In genomic region chr14:89556245-89556644, GRCm38 (mm10) we compare ENCODE assay signal across 18 mouse cellular contexts.
"Had no signal": no experiment of that assay in that cellular context is flagged by ENCODE, and none has a peak within 500 bp of the region (broad histone marks: within the 10 kb centered on the region; RNA-seq: fewer than 3 reads in every experiment).

No protein-coding gene starts in this region.

- H3K9me3 ChIP-seq: midbrain, embryonic 10.5 days; midbrain, embryonic 13.5 days; midbrain, embryonic 15.5 days; neural tube, embryonic 13.5 days; neural tube, embryonic 15.5 days had no signal

- H3K4me1 ChIP-seq: midbrain, embryonic 15.5 days; neural tube, embryonic 13.5 days; neural tube, embryonic 15.5 days had no signal

- ATAC-seq: midbrain, embryonic 13.5 days; midbrain, embryonic 15.5 days had no signal

- DNase-seq: lung, adult 18-20 months; lung, embryonic 14.5 days; lung, postnatal 10 days; lung, postnatal 4 days; retina, postnatal 1 day; right cerebral cortex, adult 18-20 months; right cerebral cortex, postnatal 25 days; right cerebral cortex, postnatal 4 days; spleen, adult 18-20 months; thymus, adult 18-20 months; thymus, postnatal 14 days; thymus, postnatal 36 days had no signal

- H3K4me3 ChIP-seq: midbrain, embryonic 10.5 days; midbrain, embryonic 13.5 days; midbrain, embryonic 15.5 days; myocyte; neural tube, embryonic 13.5 days; neural tube, embryonic 15.5 days had no signal

- H3K4me2 ChIP-seq: lung, embryonic 14.5 days; midbrain, embryonic 13.5 days; midbrain, embryonic 15.5 days; neural tube, embryonic 13.5 days; neural tube, embryonic 15.5 days had no signal

- H3K27ac ChIP-seq: midbrain, embryonic 10.5 days; midbrain, embryonic 13.5 days; midbrain, embryonic 15.5 days; neural tube, embryonic 13.5 days; neural tube, embryonic 15.5 days had no signal

- H3K36me3 ChIP-seq: midbrain, embryonic 10.5 days; midbrain, embryonic 13.5 days; midbrain, embryonic 15.5 days; neural tube, embryonic 13.5 days; neural tube, embryonic 15.5 days had no signal

- H3K27me3 ChIP-seq: midbrain, embryonic 13.5 days; midbrain, embryonic 15.5 days; neural tube, embryonic 13.5 days; neural tube, embryonic 15.5 days had no signal

- H3K9ac ChIP-seq: lung, embryonic 14.5 days; midbrain, embryonic 13.5 days; midbrain, embryonic 15.5 days; neural tube, embryonic 13.5 days; neural tube, embryonic 15.5 days had no signal
